Mouse (Mus musculus) induced T-regulatory cell, adult 2 months (primary cell): ENCODE results near the gene Laptm5.
A peak's percentile ranks its signal among the peaks of the same experiment; 100 is the strongest.

ENCODE experiments used
- DNase-seq: peaks from one replicate; pipeline ENCODE4 v3.0.0-alpha.2; 2012; ENCODE audit warnings: low read depth

The Laptm5 gene

DNA sequence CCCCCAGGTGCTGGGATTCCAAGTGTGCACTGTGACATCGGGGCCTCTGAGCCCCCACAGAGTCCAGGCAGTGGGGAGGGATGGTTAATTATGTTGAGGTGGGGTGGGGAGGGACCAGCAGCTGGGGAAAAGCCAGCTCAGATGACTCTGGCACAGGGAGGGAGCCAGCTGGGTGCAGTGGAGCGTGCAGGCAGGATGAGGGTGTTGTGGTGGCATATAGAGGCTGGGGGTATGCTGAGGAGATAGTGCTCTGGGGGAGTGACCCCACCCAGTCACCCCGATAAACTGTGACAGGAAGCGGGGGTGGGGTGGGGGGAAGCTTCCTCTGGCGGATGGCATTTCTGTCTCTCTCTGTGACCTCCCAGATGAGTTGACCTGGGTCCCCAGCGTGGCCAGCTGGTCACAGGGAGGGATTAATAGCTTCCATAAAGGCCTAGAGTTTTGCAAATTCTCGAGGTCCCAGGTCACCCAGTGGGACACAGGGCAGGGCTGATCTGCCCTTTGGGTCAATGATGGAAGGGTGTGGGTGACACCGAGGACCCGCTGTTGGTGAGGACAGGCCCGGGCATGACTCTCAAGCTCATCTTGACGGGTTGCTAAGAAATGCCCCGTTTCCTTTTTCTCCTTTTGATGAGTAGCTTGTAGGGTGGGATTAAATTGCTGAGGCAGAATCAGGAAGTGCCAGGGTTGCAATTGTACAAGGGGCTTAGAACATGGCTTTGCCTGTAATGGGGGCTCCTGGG is 8.2 kb downstream of the Laptm5 start:
- peak; percentile 81 for DNase-seq

DNA sequence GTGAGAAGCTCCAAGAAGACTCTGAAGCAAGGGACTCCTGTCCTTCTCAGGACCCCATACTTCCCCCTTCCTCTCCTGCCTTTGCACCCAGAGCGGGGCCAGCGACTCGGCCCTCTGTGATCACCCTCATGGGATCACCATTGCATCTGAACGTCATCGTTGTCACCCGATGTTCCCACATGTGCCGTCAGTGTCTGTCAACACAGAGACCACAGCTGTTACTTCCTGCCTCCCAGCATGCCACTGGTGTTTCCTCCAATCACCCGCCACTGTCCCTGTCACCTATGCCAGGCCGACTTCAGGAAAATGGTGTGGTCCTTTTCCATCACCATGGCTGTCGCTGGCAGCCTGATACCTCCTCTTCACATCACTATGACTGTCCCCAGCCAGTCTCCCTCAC is 9.1 kb downstream of the Laptm5 start:
- peak; percentile 81 for DNase-seq

DNA sequence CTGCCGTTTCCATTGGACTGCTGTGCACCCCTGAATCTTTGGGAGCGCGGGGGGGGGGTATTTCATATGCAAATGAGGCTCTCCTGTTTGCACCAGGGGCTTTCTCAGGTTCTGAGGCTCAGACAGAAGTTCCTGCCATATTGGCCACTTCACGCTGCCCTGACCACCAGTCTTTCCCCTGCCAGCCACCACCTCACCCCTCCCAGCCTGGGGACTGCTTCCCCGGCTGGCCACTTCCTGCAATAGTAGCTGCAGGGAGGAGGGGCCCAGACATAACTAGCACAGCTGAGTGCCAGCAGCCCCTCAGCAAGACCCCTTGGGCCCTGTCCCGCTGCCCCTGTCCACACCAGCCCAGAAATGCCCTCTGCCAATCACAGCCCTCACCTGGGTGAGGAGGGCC is 13.3 kb downstream of the Laptm5 start:
- DNase-seq, result no peak

DNA sequence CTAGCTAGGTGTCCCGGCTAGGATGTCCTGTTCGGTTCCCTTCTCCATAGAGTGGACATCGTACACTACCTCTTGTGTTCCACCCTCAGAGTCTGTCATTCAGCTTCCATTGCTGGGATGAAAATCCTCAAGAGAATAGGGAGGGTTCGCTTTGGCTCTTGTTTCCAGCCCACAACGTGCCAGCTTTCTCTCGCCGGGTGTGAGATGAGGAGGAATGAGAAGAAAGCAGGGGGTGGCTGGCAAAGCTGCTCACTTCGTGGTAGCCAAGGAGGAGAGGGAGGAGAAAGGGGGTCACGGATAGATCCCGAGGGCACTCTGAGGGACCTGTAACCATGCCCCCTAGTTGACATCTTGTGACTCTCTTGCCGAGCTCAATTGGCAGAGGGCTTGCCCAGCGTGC is 14.9 kb downstream of the Laptm5 start:
- no peak for DNase-seq

DNA sequence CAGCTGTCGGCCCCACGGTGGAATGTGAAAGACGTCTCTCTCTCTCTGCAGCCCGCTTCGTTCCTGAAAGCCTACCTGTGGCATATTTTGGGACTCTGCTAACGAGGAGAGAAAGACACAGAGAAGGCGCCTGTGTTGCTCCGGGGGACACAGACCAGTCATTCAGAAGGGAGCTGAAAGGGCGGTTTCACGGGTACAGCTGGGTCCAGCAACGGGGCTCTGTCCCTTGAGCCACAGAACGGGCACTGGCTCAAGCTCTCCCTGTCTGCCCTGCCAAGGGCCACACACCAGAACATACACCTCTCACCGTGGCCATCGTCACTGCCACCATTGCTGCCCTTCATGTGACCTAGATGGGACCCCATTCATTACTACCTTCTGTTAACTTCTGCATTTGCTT is 29.7 kb downstream of the Laptm5 start:
- DNase-seq, result no peak

DNA sequence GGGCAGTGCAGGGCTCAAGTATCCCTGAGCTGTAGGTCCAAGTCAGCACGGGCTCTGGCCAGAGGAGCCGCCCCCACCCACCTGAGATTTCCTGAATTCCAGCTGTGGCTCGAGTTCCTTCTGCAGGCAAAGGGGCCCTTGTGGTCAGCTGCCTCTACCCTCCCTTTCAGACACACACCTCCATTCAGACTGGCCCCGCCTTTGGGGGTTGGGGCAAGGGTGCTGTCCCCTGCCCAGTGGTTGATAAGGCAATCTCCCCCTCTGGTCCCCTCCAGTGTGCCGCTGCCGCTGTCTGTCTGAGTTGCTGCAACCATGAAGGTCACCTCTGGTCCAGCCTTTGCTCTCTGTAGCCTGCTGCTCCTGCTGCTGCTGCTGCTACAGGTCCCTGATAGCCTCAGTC is 31.2 kb downstream of the Laptm5 start, which contains the start of gene Matn1:
Gene Matn1 (plus strand): TSS at position 274 of the 400 bp plus-strand sequence.
- DNase-seq, result no peak

DNA sequence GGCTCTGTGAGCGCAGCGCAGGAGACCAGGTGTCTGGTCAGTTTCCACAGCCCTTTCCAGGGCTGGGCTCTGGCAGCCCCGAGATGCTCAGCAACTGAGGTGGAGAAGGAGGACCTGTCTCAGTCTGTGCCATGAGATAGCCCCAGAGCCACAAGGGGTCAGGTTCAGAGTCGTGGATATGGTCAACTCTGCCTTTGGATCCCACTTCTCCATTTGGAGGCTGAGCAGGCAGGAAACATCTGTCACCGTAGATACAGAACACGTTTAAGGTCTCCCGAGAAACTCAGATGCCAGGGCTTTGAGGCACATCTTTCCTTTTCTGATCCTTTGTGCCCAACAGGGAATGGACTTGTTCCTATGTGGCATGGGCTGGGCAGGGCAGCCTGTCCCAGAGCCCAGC is 31.9 kb downstream of the Laptm5 start:
- no peak for DNase-seq

DNA sequence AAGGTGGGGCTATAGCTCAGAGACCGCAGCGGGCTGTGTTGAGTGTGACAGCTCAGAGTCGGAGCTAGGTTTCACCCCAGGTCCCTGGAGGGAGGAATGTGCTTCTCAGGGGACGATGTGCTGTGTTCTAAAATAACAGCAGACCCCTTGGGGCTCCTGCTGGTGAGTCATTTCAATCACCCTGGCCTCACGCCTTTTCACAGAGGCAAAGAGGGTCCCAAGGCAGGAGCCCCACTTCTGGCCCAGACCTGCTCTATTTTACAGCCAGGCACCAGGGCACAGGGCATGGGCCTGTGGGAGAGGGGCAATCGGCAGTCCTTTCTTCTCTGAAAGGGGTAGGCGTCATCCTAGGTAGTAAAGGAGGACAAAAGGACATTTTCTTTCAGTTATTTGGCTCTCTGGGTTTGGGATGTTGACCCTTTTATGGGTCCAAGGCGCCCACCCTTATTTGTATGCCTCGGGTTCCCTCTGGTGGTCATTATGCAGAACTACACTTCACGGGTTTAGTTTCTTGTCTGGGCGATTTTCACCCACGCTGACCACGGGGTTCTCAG is 34.2 kb downstream of the Laptm5 start:
- peak; percentile 74 for DNase-seq

DNA sequence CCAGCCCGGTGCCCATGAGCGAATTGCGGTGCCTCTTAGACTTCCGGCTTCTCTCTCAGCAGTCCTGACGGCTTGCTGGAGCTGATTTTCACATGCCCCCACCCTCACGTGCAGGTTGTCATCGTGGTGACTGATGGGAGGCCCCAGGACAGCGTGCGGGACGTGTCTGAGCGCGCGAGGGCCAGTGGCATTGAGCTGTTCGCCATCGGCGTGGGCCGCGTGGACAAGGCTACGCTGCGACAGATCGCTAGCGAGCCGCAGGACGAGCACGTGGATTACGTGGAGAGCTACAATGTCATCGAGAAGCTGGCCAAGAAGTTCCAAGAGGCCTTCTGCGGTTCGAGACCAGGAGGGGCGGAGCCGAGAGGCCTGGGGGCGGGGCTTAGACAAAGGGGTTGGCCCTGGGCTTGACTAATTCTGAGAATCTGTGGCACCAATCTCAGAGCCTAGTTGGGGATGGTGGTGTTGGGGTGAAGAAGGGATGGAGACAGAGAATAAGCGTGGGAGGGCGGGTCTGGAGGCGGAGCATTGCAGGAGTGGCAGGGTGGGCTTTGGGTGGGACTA is 37.0 kb downstream of the Laptm5 start:
- DNase-seq, result peak; percentile 30

DNA sequence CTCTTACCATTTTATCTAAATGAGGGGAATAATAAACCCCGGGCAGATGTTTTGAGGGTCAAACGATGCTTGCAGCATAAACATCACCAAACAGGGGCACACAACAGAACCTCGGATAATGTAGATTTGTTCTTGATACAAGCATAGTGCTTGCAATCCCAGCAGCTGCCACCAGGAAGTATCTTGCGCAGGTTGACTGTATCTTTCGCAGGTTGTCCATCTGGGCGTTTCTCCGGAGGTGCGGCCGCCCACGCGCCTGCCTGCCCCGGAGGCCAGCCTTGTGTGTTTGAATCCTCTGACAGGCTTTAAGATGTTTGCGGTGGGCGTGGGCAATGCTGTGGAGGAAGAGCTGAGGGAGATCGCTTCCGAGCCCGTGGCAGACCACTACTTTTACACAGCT is 39.6 kb downstream of the Laptm5 start:
- peak; percentile 82 for DNase-seq

DNA sequence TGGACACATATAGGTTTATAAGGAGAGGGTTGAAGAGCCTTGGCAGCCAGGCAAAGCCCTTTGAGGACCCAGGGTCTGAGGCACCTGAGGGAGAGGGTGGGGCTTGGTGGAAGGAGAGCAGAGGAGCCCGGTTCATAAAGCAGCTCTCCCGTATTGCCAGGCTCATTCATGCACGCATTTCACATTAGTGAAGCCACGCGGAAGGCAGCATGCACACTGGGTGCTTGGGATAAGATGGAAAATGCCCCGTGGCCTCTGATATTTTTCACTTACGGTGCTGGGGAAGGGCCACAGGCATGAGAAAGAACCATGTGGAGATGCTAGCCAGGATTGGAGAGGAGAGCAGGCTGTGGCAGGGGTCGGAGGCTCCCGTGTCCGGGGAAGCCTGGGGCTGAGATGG is 44.2 kb downstream of the Laptm5 start:
- no peak for DNase-seq

DNA sequence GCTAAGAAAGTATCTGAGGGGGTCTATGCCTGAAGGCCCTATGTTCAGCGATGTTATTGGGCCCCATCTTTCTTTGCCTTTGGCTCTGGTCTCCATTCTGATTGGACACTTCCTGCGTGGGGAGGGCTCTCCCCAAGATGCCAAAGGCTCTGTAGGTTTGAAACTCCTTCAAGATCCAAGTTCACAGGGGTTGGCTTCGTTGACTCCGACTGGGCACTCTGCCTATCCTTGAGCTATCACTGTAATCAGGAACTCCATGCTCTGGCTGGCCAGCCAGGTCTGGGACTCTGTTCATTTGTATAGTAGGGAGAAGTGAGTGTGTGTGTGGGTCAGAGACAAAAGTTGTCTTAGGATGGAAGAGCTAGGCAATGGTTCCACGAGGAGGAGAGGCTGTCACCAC is 45.9 kb downstream of the Laptm5 start:
- DNase-seq, result no peak

DNA sequence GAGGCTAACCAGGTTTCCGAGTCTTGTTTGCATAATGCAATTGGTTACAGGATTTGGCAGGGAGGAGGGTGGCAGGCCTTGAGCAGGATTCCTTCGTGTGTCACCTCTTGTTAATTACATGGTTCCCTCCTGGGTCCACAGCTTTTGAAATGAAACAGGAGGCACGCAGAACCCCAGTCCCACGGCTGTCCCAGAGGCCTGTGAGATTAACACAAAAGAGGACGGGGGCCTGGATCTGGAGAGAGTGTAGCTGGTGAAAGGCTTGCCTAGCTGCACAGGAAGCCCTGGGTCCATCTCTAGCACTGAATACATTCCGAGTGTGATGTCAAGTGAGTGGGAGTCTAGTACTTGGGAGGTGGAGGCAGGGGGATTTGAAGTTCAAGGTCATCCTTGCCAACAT is 46.8 kb downstream of the Laptm5 start:
- no peak for DNase-seq

DNA sequence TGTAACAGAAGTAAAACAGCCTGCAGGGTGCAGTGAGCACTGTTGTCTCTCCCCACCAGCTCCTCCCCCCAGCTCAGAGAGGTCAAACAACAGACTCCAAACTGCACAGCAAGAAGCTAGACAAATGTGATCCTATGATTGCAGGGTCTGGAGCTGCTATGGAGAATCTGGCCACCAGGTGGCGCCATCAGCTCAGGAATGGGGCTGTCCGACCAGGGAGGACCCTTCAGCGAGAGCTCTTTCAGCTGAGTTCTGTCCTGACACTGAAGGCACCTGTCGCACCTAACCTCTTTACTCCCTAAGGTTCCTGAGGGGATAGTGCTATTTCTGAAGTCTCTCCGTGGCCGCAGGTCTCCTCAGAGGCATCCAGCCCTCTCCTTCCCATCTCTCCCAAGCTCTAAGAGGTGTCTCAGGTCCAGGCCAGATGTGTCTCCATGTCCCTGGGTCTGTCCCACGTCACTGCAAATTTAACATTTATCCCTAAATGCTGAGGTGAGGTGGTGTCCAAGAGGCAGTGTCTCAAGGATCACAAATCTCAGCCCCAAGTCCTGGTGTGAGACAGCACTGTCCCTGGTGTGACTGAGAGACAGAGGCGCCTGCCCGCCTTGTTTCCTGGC is 47.3 kb downstream of the Laptm5 start:
- peak; percentile 81 for DNase-seq

DNA sequence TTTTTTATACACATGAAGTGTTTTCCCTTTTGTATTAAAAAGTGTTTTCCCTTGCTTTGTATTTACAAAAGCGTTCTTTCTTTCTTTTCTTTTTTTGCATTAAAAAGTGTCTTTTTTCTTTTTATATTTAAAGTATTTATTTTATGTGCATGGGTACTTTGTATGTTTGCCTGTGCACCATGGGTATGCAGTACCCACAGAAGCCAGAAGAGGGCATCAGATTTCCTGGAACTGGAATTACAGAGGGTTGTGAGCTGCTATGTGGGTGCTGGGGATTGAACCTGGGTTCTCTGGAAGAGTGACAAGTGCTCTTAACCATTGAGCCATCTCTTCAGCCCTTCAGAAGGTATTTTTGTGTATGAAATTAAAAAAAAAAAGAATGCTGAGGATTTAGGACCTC is 58.4 kb downstream of the Laptm5 start:
- no peak for DNase-seq

DNA sequence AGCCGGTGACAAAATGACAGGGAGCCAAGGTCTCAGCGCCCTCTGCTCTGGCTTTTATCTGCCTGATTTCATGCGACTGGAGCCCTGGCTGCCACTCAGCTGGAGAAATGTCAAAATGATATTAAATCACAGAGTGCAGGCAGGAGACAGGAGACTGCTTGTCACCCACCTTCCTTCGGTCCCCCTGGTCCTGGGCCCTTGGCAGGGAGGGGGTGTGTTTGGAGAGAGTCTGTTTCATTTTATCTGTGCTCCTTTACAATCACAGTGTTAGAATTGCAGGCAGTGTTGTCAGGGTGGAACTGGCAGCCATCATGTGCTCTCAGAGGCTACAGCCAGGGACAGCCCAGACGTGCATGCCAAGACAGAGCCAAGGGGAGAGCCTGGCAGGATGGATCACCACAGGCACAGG is 59.5 kb downstream of the Laptm5 start:
- DNase-seq, result no peak

DNA sequence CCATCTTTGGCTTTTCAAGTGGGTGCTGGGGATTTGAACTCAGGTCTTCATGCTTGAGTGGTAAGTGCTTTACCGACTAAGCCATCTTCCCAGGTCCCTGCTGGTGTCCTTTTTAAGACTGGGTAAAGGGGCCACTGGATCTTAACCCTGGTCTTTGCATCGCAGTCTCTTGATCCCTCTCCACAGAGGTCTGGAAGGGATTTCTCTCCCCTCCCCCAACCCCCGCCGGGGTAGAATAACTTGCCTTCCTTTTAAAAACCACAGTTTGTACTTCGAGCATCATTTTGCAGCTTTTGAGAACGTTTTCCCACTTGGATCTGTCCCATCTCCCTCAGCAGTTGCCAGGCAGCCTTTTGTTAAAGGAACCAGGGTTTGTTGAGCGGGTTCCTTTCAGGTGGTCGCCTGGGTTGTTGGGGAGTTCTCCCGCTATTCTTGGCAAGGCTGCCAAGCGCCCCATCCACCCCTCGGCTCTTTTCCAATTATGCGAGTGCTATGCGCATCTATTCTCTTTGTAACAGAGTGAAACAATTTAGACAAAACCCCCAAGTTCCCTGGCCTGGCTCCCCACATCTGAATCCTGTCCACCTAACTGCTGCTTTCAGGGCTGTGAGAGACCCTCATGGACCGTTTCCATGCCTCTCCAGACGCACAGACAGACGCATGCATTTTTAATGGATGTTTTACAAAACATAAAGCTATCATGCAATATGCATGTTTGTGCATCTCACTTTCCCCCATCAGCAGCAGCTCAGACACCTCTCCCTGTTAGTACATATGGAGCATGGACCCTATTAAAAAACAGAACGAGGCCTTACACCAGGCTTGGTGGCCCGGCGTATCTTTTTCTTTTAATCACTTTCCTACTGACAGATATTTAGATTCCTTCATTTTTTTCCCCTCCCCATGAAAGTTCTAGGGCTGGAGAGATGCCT is 60.7 kb downstream of the Laptm5 start:
- no peak for DNase-seq

DNA sequence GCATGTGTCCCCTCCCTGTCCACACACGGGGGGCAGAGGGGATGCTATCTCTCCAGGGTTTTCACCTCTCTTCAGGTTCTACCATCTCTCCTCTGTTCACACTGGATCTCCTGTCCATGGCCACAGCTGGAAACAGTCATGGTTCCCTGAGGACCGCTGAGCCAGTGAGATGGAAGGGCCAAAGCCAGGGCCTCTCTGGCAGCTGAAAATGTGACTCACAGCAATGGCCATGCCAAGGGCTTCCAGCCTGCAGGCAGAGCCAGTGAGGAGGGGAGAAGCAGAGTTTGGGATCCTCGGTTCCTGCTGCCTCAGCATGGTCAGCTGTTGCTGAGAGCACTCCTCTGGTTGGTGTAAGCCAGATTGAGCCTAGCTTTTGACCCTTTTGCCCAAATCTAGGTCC is 66.1 kb downstream of the Laptm5 start:
- DNase-seq, result no peak

DNA sequence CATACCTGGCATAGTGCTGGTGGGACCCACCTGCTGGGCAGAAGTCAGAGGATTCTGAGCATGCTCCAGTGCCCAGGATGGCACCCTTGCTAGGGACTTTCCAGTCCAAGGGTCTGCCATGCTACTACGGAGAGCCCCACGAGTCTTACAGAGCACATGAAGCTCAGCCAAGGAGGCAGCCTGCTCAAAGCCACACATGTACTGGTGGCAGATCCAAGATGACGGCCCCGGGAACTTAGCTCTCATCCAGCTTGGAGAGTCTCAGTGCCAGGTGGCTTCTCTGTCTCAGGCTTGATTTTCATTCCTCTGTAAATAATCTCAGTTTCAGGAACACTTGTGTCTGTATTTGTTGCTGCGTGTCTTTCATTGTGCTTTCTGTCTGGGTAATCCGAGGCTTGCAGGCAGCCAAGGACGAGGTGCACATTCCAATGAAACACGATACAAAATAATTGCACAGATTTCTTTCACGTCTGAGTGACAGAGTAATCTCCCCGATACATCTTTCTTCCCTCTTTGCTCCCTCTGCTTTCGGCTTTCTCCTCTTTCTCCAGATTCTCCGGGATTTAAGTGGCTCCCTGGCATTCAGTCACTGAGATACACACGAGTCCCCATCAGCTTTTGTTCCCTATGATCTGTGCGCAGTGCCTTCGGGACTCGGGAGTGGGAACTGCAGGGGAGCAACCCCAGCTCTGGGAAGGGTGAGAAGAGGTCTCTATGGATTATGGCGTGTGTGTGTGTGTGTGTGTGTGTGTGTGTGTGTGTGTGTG is 71.7 kb downstream of the Laptm5 start:
- no peak for DNase-seq
